Mouse (Mus musculus) adipocyte (in vitro differentiated cells): Measurements from ENCODE around the gene Cdc42bpb.

Source experiments
- DNase-seq: peaks from one replicate; pipeline ENCODE4 v3.0.0-alpha.2; 2016; ENCODE audit warnings: low spot score

The Cdc42bpb gene

GRCm38 (mm10) chr12:111385883-111386641 is 8.5 kb upstream of the Cdc42bpb start:
- DNase-seq = no peak

GRCm38 (mm10) chr12:111378812-111379211 is 1.3 kb upstream of the Cdc42bpb start:
- DNase-seq = no peak

GRCm38 (mm10) chr12:111377986-111378490 is 520 bp upstream of the Cdc42bpb start:
- no peak for DNase-seq

- peak; percentile 29 for DNase-seq
Measured at GRCm38 (mm10) chr12:111376826-111377331, 639 bp downstream of the Cdc42bpb start.

- DNase-seq = peak; percentile 23
Measured at GRCm38 (mm10) chr12:111376053-111376452, 1.5 kb downstream of the Cdc42bpb start.

- no peak for DNase-seq
Measured at GRCm38 (mm10) chr12:111375559-111375958, 2.0 kb downstream of the Cdc42bpb start.

- no peak for DNase-seq
Measured at GRCm38 (mm10) chr12:111374727-111375126, 2.8 kb downstream of the Cdc42bpb start.

- no peak for DNase-seq
Measured at GRCm38 (mm10) chr12:111373411-111373810, 4.1 kb downstream of the Cdc42bpb start.

- DNase-seq = no peak
Measured at GRCm38 (mm10) chr12:111371905-111372304, 5.6 kb downstream of the Cdc42bpb start.

GRCm38 (mm10) chr12:111370249-111370648 is 7.3 kb downstream of the Cdc42bpb start:
- no peak for DNase-seq

- no peak for DNase-seq
Measured at GRCm38 (mm10) chr12:111367065-111367464, 10.5 kb downstream of the Cdc42bpb start.

- no peak for DNase-seq
Measured at GRCm38 (mm10) chr12:111364234-111364633, 13.3 kb downstream of the Cdc42bpb start.

GRCm38 (mm10) chr12:111361319-111362098 is 16.0 kb downstream of the Cdc42bpb start:
- no peak for DNase-seq

- no peak for DNase-seq
Measured at GRCm38 (mm10) chr12:111360671-111361070, 16.8 kb downstream of the Cdc42bpb start.

- no peak for DNase-seq
Measured at GRCm38 (mm10) chr12:111356216-111356615, 21.3 kb downstream of the Cdc42bpb start.

GRCm38 (mm10) chr12:111354142-111354541 is 23.4 kb downstream of the Cdc42bpb start:
- DNase-seq = no peak

- DNase-seq = peak; percentile 63
Measured at GRCm38 (mm10) chr12:111353439-111353915, 24.0 kb downstream of the Cdc42bpb start.

- DNase-seq = no peak
Measured at GRCm38 (mm10) chr12:111353008-111353407, 24.5 kb downstream of the Cdc42bpb start.

GRCm38 (mm10) chr12:111352520-111352919 is 25.0 kb downstream of the Cdc42bpb start:
- no peak for DNase-seq

- no peak for DNase-seq
Measured at GRCm38 (mm10) chr12:111349540-111350231, 27.8 kb downstream of the Cdc42bpb start.

- DNase-seq = no peak
Measured at GRCm38 (mm10) chr12:111343956-111344355, 33.6 kb downstream of the Cdc42bpb start.

- peak; percentile 68 for DNase-seq
Measured at GRCm38 (mm10) chr12:111340692-111341091, 36.8 kb downstream of the Cdc42bpb start.
